Mouse (Mus musculus) sigmoid colon, adult 10 weeks (tissue): Measurements from ENCODE around the gene Gm3115. TPM values are rescaled to one million over a fixed set of nuclear protein-coding genes. Genes with fewer than 3 reads are reported as not detected.

Experiments used
- polyA plus RNA-seq: library from polyadenylated mRNA; stranded (reverse); fragments of 350-450 nt; fragmentation: Illumina TruSeq; extraction: RNeasy Lipid Tissue Mini Kit (QIAGEN cat#74804); gene quantifications from one replicate; pipeline ENCODE4 v1.2.3, GENCODE M21; 2014; ENCODE audit warnings: low read depth, low replicate concordance

The Gm3115 gene
- polyA plus RNA-seq, result not detected

DNA sequence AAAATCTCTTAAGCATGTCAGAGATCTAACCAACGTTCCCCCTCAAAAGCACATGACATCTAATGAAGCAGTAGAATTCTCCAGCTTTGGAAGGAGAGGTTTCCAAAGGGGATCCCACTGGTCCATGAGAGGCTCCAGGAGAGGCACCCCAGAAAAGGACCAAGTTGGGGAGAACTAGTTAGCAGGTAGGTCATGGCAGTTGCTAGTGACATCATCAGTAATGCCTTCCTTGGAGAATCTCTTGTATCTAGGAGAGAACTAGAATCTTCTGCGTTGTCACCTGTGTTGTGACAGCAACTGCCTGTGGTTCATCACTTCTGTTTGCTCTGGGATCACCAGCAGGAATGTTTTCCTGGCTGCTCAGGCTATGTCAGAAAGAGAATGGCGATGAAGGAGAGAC lies at the start of gene Gm3115:
TSS of gene Gm3115 (plus strand) at position 301 of the 400 bp plus-strand sequence.

DNA sequence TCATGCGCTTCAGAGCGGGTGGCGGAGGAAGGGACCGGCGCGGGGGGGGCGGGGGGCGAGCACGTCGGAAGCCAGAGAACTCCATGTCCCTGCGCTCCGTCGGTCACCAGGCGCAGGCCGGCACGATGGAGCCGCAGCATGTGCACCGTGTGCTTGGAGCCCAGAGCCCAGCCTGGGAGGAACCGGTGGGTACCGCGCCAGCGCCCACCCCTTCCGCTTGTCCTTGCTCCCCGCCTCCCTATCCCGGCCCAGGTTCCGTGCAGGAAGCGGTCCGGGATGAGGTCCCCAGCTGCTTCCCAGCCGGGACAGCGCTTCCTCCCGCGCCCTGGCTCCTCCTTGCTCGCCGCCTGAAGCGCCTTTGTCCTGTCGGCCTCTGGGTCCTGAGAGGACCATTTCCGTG lies 26.5 kb downstream of the Gm3115 start, which contains the start of gene Gm8108:
TSS of gene Gm8108 (plus strand) at position 101 of the 400 bp plus-strand sequence.

Other genes starting within 250 kb of the Gm3115 start
- not detected for gene Gm3033, start 237.9 kb upstream of the Gm3115 start, polyA plus RNA-seq
- not detected for gene Gm2916, start 199.9 kb upstream of the Gm3115 start, polyA plus RNA-seq
- not detected for gene Gm3029, start 152.4 kb upstream of the Gm3115 start, polyA plus RNA-seq
- not detected for gene Gm3095, start 120.6 kb upstream of the Gm3115 start, polyA plus RNA-seq
- not detected for gene Gm3099, start 85.7 kb upstream of the Gm3115 start, polyA plus RNA-seq
- gene Gm5796, start 60.2 kb upstream of the Gm3115 start, polyA plus RNA-seq, result not detected
- gene Gm8108, start 26.4 kb downstream of the Gm3115 start, polyA plus RNA-seq, result not detected
- not detected for gene Gm3127, start 80.9 kb downstream of the Gm3115 start, polyA plus RNA-seq
- 0.22 TPM for gene Gm2974, start 98.5 kb downstream of the Gm3115 start, polyA plus RNA-seq
- gene Gm3138, start 165.5 kb downstream of the Gm3115 start, polyA plus RNA-seq, result not detected
- not detected for gene Gm3149, start 233.2 kb downstream of the Gm3115 start, polyA plus RNA-seq